Mouse (Mus musculus) testis, postnatal 10 days (tissue): Measurements from ENCODE around the gene Abcd3.

Experiments
- DNase-seq: peaks from one replicate; pipeline ENCODE4 v3.0.0; 2021; ENCODE audit warnings: low spot score

The Abcd3 gene

GRCm38 (mm10) chr3:121712222-121712621, 102.9 kb downstream of the Abcd3 start:
- no peak for DNase-seq

DNA sequence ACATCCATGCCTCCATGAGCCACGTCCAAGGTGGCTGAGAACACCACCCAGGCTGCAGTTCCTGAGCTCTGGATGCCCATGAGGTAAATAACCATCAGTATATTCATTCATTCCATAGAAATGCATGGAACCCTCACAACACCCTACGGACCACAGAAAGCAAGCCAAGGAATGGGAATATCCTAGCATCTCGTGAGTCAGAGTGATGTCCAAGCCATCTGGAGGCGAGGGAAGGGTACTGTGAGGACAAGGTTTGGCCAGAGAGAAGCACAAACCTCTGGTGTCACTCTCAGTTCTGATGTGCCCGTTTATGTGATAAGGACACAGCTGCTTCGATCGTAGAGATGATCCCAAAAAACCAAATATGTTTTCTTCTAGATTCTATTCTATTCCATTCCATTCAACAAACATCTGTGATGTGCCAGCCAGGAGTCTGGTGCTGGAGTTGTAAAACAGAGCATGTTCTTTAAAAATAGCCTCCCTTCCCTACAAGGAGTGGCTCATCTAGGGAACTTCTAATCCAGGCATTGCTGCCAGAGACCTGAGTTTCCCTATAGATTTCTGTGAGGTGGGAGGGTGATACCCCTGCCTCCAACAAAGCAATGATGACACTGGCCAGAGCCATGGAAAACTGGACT, 104.1 kb downstream of the Abcd3 start:
- DNase-seq, result no peak
